Mouse (Mus musculus) stomach, embryonic 14.5 days (tissue): ENCODE results near the gene Dnm3. TPM values are rescaled to one million over a fixed set of nuclear protein-coding genes. Genes with fewer than 3 reads are reported as not detected.
A peak's percentile ranks its signal among the peaks of the same experiment; 100 is the strongest.

ENCODE experiments used
- ATAC-seq: fragments of 200-750 bp; cut with Nextera tagmentation; 2 replicates; pipeline ENCODE4 v1.8.0; 2017; ENCODE audit warnings: low read depth, moderate TSS enrichment; ENCODE audit not compliant: insufficient number of reproducible peaks, insufficient read depth, low FRiP score
- H3K27ac ChIP-seq: fragments of 300-500 bp; sonication (generic); 2 replicates; pipeline ENCODE4 v1.5.1; 2014; ENCODE audit warnings: mild to moderate bottlenecking, low read length, moderate library complexity, mixed read lengths
- H3K27me3 ChIP-seq: fragments of 300-500 bp; sonication (generic); 2 replicates; pipeline ENCODE4 v1.6.1; 2014; ENCODE audit warnings: low read length, control low read depth, mixed read lengths; ENCODE audit not compliant: control insufficient read depth, insufficient read depth
- H3K36me3 ChIP-seq: fragments of 300-500 bp; sonication (generic); 2 replicates; pipeline ENCODE4 v1.6.1; 2014; ENCODE audit warnings: mild to moderate bottlenecking, control low read depth, low read length, moderate library complexity, mixed read lengths; ENCODE audit not compliant: control insufficient read depth, insufficient read depth
- H3K4me1 ChIP-seq: fragments of 300-500 bp; sonication (generic); 2 replicates; pipeline ENCODE4 v1.6.1; 2014; ENCODE audit warnings: low read length, control low read depth, mixed read lengths; ENCODE audit not compliant: control insufficient read depth, insufficient read depth
- H3K4me2 ChIP-seq: fragments of 300-500 bp; sonication (generic); replicated peaks from 2 replicates; pipeline ENCODE4 v1.6.1; 2014; ENCODE audit warnings: low read depth, low read length, control low read depth
- H3K4me3 ChIP-seq: fragments of 300-500 bp; sonication (generic); 2 replicates; pipeline ENCODE4 v1.5.1; 2014; ENCODE audit warnings: low read depth, low read length, control low read depth
- H3K9ac ChIP-seq: fragments of 300-500 bp; sonication (generic); replicated peaks from 2 replicates; pipeline ENCODE4 v1.6.1; 2014; ENCODE audit warnings: low read depth, mild to moderate bottlenecking, control low read depth, low read length, moderate library complexity, mixed read lengths
- H3K9me3 ChIP-seq: fragments of 300-500 bp; sonication (generic); 2 replicates; pipeline ENCODE4 v1.6.1; 2016; ENCODE audit warnings: low read depth, low read length, control low read depth; ENCODE audit not compliant: control insufficient read depth
- WGBS: fragments of 180-500 bp; shearing (Covaris S2); extraction: QIAGEN DNeasy Blood & Tissue Kit; methylation state at CpG from one replicate; pipeline ENCODE4 v1.1.7; 2014; 5-methylcytosine and 5-hydroxymethylcytosine counted together
- polyA plus RNA-seq: library from polyadenylated mRNA; unstranded; fragments of >200 nt; fragmentation: Nextera tagmentation; extraction: Ambion mirVana; gene quantifications from 2 replicates; pipeline ENCODE4 v1.2.1, GENCODE M21; 2014

The Dnm3 gene
- polyA plus RNA-seq, 1 experiment from 2014 or later = 8.6 TPM

DNA sequence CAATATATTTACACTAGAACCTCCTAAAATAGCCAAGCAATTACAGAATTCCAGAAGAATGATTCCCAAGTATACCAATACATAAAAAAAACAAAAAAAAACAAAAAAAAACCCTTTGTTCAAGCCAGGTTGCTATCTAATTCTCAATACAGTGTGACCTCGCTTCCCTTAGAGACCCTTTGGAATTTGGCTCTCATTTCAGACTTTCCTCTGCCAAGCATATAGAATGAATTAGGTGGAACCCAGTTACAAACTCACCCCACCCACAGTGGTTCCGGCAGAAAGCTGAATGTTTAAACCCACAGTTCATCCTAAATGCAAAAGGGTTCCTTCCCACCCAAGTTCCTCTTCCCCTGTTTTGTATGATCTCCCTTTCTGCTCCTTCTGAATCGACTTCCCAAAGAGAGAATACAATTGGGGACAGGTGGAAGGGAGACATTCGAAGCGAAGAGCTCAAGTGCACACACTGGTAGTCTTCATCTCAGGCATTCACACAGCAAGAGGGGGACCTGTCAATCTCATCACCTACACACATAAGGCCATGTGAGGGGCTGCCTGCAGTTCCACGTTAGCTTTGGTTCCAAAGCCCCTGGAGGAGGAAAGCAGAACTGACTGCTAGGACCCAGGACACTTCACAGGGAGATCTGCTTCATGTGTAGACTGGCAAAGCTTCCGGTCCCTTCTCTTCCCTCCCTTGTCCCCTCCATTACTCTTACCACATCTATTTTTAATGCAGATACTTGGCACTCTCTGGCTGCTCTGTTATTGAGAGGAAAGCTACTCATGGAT is 296.5 kb downstream of the Dnm3 start:
- H3K27ac ChIP-seq = peak overlapping the region; percentile 44; the same call in 1 of the 2 replicates

DNA sequence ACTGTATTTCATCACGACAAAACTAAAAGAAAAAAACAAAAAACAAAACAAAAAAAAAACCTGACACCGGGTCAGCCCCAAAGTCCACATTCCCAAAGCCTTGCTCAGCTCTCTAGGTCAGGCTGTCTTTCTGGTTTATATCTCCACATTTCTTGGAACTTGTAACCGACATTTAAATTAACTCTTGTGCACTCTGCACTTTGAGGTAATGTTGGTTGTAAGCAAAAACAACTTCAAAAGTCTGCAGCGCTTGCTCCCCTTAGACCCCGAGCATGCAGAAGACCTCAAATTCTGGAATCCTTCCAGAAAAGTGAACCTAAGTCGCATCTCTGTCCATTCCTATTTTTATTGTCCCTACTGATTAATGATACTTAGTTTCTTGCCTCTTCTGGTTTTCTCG is 297.4 kb downstream of the Dnm3 start:
- H3K27ac ChIP-seq = no peak overlapping the region
- H3K27me3 ChIP-seq = no peaks in the 10 kb centered on the region
- H3K36me3 ChIP-seq = no peaks in the 10 kb centered on the region
- H3K4me3 ChIP-seq = no peak overlapping the region
- H3K4me2 ChIP-seq = no peak overlapping the region
- H3K9me3 ChIP-seq = no peaks in the 10 kb centered on the region
- H3K4me1 ChIP-seq = peaks cover 26% of the 10 kb centered on the region
- 41% methylated on average over 7 of the region's 7 CpGs for whole genome bisulfite sequencing
- no peak for ATAC-seq
- no peak overlapping the region for H3K9ac ChIP-seq

More for the DNA sequence above, 296.5 kb downstream of the Dnm3 start:
- no peaks in the 10 kb centered on the region for H3K9me3 ChIP-seq
- no peaks in the 10 kb centered on the region for H3K27me3 ChIP-seq
- WGBS = 74% methylated on average over 7 of the region's 7 CpGs
- no peak overlapping the region for H3K9ac ChIP-seq
- no peak overlapping the region for H3K4me3 ChIP-seq
- no peak for ATAC-seq
- no peaks in the 10 kb centered on the region for H3K36me3 ChIP-seq
- peaks cover 35% of the 10 kb centered on the region for H3K4me1 ChIP-seq
- no peak overlapping the region for H3K4me2 ChIP-seq

DNA sequence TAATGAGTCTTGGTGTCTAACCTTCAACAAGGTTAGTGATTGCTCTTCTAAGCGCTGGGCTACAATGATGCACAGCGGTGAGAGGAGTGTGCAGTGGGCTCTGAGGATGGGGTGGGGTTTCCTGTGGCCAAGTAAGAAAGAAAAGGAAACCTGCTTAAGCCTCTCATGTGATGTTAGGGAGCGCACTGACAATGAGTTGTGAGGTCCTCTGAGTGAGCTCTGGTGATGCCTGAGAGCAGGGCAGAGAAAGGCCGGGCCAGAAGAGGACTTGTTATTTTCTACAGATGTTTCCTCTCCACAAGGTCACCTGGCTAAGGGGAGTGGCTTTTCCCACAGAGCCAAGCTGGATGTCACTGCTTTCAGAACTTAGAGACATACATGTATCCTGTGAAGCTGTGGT is 298.4 kb downstream of the Dnm3 start:
- Histone ChIP-seq H3K4me3 (no peak overlapping the region), H3K4me2 (no peak overlapping the region), H3K27me3 (no peaks in the 10 kb centered on the region), H3K9me3 (no peaks in the 10 kb centered on the region), H3K36me3 (no peaks in the 10 kb centered on the region), H3K27ac (peak overlapping the region; percentile 49; the same call in 1 of the 2 replicates), H3K4me1 (peaks cover 22% of the 10 kb centered on the region), H3K9ac (no peak overlapping the region)
- ATAC-seq = no peak
- 71% methylated on average over 4 of the region's 4 CpGs for WGBS

- Histone ChIP-seq H3K9ac (no peak overlapping the region), H3K9me3 (no peaks in the 10 kb centered on the region), H3K4me2 (no peak overlapping the region), H3K27me3 (no peaks in the 10 kb centered on the region), H3K27ac (peak overlapping the region; percentile 11; the same call in 1 of the 2 replicates), H3K4me1 (no peaks in the 10 kb centered on the region), H3K4me3 (no peak overlapping the region), H3K36me3 (no peaks in the 10 kb centered on the region)
- ATAC-seq = no peak
- 32% methylated on average over 6 of the region's 6 CpGs for WGBS
Measured at GRCm38 (mm10) chr1:162172806-162173205, 305.0 kb downstream of the Dnm3 start.

- no peak overlapping the region for H3K9ac ChIP-seq
- no peak for ATAC-seq
- H3K9me3 ChIP-seq = no peaks in the 10 kb centered on the region
- no peaks in the 10 kb centered on the region for H3K27me3 ChIP-seq
- H3K4me1 ChIP-seq = peaks cover 7% of the 10 kb centered on the region; the same call in 1 of the 2 replicates
- H3K27ac ChIP-seq = peak overlapping the region; percentile 10; the same call in 1 of the 2 replicates
- 65% methylated on average over 7 of the region's 7 CpGs for WGBS
- H3K4me3 ChIP-seq = no peak overlapping the region
- no peak overlapping the region for H3K4me2 ChIP-seq
- H3K36me3 ChIP-seq = no peaks in the 10 kb centered on the region
Measured at GRCm38 (mm10) chr1:162163687-162164484, 313.9 kb downstream of the Dnm3 start.

- H3K9me3 ChIP-seq = no peaks in the 10 kb centered on the region
- WGBS = 74% methylated on average over 7 of the region's 7 CpGs
- no peak overlapping the region for H3K4me2 ChIP-seq
- no peak for ATAC-seq
- H3K4me3 ChIP-seq = no peak overlapping the region
- no peak overlapping the region for H3K27ac ChIP-seq
- no peak overlapping the region for H3K9ac ChIP-seq
- no peaks in the 10 kb centered on the region for H3K36me3 ChIP-seq
- peaks cover 7% of the 10 kb centered on the region; the same call in 1 of the 2 replicates for H3K4me1 ChIP-seq
- no peaks in the 10 kb centered on the region for H3K27me3 ChIP-seq
Measured at GRCm38 (mm10) chr1:162162677-162163076, 315.2 kb downstream of the Dnm3 start.

- no peak for ATAC-seq
Measured at GRCm38 (mm10) chr1:162162249-162162648, 315.6 kb downstream of the Dnm3 start.

DNA sequence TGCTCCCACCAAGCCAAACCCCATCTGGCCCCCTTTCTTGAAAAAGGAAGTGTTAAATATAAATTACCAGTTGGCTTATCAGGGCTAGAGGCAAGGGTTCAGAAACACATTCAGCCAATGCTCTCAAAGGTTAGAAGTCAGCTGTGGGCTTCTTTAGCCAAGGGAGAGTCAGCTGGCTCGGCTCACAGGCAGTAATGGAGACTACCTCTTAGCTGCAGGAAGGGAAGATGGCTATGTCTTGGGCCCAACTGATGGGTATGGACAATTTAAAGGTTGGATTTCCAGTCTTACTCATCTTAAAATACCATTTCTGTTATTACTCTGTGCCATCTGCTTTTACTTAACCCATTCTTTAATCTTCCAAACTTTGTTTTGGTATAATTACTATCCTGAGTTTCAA is 317.1 kb downstream of the Dnm3 start:
- Histone ChIP-seq H3K27ac (no peak overlapping the region), H3K27me3 (no peaks in the 10 kb centered on the region), H3K9ac (no peak overlapping the region), H3K4me1 (peaks cover 11% of the 10 kb centered on the region; the same call in 1 of the 2 replicates), H3K9me3 (no peaks in the 10 kb centered on the region), H3K36me3 (no peaks in the 10 kb centered on the region), H3K4me3 (no peak overlapping the region), H3K4me2 (no peak overlapping the region)
- WGBS = 42% methylated on average over 1 of the region's 1 CpGs
- ATAC-seq = no peak

More at GRCm38 (mm10) chr1:162162249-162162648, 315.6 kb downstream of the Dnm3 start:
- H3K27ac ChIP-seq = no peak overlapping the region
- H3K36me3 ChIP-seq = no peaks in the 10 kb centered on the region
- H3K4me2 ChIP-seq = no peak overlapping the region
- no peaks in the 10 kb centered on the region for H3K9me3 ChIP-seq
- peaks cover 7% of the 10 kb centered on the region; the same call in 1 of the 2 replicates for H3K4me1 ChIP-seq
- H3K9ac ChIP-seq = no peak overlapping the region
- no peaks in the 10 kb centered on the region for H3K27me3 ChIP-seq
- 49% methylated on average over 5 of the region's 5 CpGs for WGBS
- no peak overlapping the region for H3K4me3 ChIP-seq
